ENCODE assay signal across 8 mouse cellular contexts in genomic region chr2:134787336-134788095, GRCm38 (mm10). TPM values are rescaled to one million over a fixed set of nuclear protein-coding genes. Genes with fewer than 3 reads are reported as not detected.
A peak's percentile ranks its signal among the peaks of the same experiment; 100 is the strongest.
DNase-seq lines count a peak whose midpoint lies in the region; ATAC-seq and TF ChIP-seq lines count a peak whose summit lies in the region.

No protein-coding gene starts in this region.

- H3K9ac ChIP-seq in hindbrain, embryonic 13.5 days = peak overlapping the region; percentile 90
- H3K9ac ChIP-seq in liver, embryonic 16.5 days (ENCODE audit: low read depth, low read length) = no peak overlapping the region

- no peaks in the 10 kb centered on the region for H3K36me3 ChIP-seq in hindbrain, embryonic 13.5 days
- no peaks in the 10 kb centered on the region for H3K36me3 ChIP-seq in liver, embryonic 16.5 days (ENCODE audit: control insufficient read depth, insufficient read depth)

- no peaks in the 10 kb centered on the region for H3K27me3 ChIP-seq in hindbrain, embryonic 13.5 days
- peaks cover 12% of the 10 kb centered on the region for H3K27me3 ChIP-seq in liver, embryonic 16.5 days (ENCODE audit: control insufficient read depth, insufficient read depth, low read depth, low read length)

- no peak for ATAC-seq in cerebellum, adult (ENCODE audit: insufficient number of reproducible peaks, low FRiP score, low TSS enrichment)
- no peak for ATAC-seq in hindbrain, embryonic 13.5 days (ENCODE audit: low FRiP score)
- ATAC-seq in liver, embryonic 16.5 days (ENCODE audit: low read depth) = no peak
- no peak for ATAC-seq in CD4-positive, CD25-positive, alpha-beta regulatory T cell, adult 4 months

- peaks cover 15% of the 10 kb centered on the region for H3K4me1 ChIP-seq in hindbrain, embryonic 13.5 days (replicated peaks)
- H3K4me1 ChIP-seq in liver, embryonic 16.5 days (ENCODE audit: control insufficient read depth, low read depth, low read length) = no peaks in the 10 kb centered on the region

- DNase-seq in cerebellum, postnatal 10 days = peak; percentile 20 to 36
- DNase-seq in brain, embryonic 14.5 days (ENCODE audit: low read depth) = peak; percentile 60
- DNase-seq in thymus, postnatal 36 days = no peak
- DNase-seq in spleen, postnatal 36 days (ENCODE audit: low spot score in 2 of 2) = no peak

- TF ChIP-seq CTCF in brain, embryonic 14.5 days (IDR thresholded peaks at IDR 0.05; ENCODE audit: borderline replicate concordance, extremely low read depth, insufficient read depth, insufficient read length) = no peak

- no peaks in the 10 kb centered on the region for H3K9me3 ChIP-seq in hindbrain, embryonic 13.5 days
- H3K9me3 ChIP-seq in liver, embryonic 16.5 days (replicated peaks; ENCODE audit: control insufficient read depth, low read length) = no peaks in the 10 kb centered on the region

- WGBS in hindbrain, embryonic 13.5 days = 54% methylated on average over 12 of the region's 12 CpGs
- 48% methylated on average over 12 of the region's 12 CpGs for WGBS in liver, embryonic 16.5 days (ENCODE audit: insufficient replicate concordance)

- H3K27ac ChIP-seq in hindbrain, embryonic 13.5 days = no peak overlapping the region
- H3K27ac ChIP-seq in liver, embryonic 16.5 days (ENCODE audit: low read length) = no peak overlapping the region

- H3K4me3 ChIP-seq in hindbrain, embryonic 13.5 days = peak overlapping the region; percentile 80
- peak overlapping the region; percentile 65 for H3K4me3 ChIP-seq in liver, embryonic 16.5 days (ENCODE audit: low read depth, low read length)

- H3K4me2 ChIP-seq in hindbrain, embryonic 13.5 days = peak overlapping the region; percentile 87
- H3K4me2 ChIP-seq in liver, embryonic 16.5 days (ENCODE audit: low read depth, low read length) = peak overlapping the region; percentile 49

- TF ChIP-seq POLR2A in brain, embryonic 14.5 days (IDR thresholded peaks at IDR 0.05; ENCODE audit: borderline replicate concordance, extremely low read depth, insufficient read depth, insufficient read length, poor library complexity, severe bottlenecking) = no peak

RNA-seq across cellular contexts. Expression of gene Plcb1, which starts 1.6 kb away (rescaled TPM):
- 8.5 and 15.2 TPM in 2 replicates for polyA plus RNA-seq in brain, embryonic 14.5 days (2012; rRNA removed)
- 47.8 and 48.3 TPM in 2 replicates for polyA plus RNA-seq in hindbrain, embryonic 13.5 days (2015; fragmentation: Nextera tagmentation; extraction: Ambion mirVana)
- polyA plus RNA-seq in liver, embryonic 16.5 days (2015; fragmentation: Nextera tagmentation; extraction: Ambion mirVana) = 3.9 and 4.6 TPM in 2 replicates
- polyA plus RNA-seq in CD4-positive, CD25-positive, alpha-beta regulatory T cell, adult 4 months (2017; shearing (Covaris generic)) = not detected

Comparison
In these comparisons a context has a peak if more than half of its experiments do, and no peak if none do; other contexts are left out.
1. DNase-seq: peak in cerebellum, postnatal 10 days (2 of 2) and brain, embryonic 14.5 days (single experiment); none in thymus, postnatal 36 days (0 of 2) and spleen, postnatal 36 days (0 of 2).